Mouse (Mus musculus) megakaryocyte-erythroid progenitor cell, adult 5-6 weeks (primary cell): Measurements from ENCODE around the gene Mptx2. TPM values are rescaled to one million over a fixed set of nuclear protein-coding genes. Genes with fewer than 3 reads are reported as not detected.
"Not testable (repeated sequence)": the region's sequence is repeated elsewhere in the genome, so short reads cannot be mapped to it uniquely, and the experiment has no call there.

Experiments
- ATAC-seq: replicated peaks from 2 replicates; pipeline ENCODE4 v1.8.0; 2016; ENCODE audit warnings: mild to moderate bottlenecking, inconsistent platforms; ENCODE audit not compliant: severe bottlenecking, poor library complexity, low FRiP score, low TSS enrichment
- total RNA-seq, 2 experiments: library from RNA; stranded (forward) in 1 of 2; stranded (reverse) in 1 of 2; fragments of 200-1000, 215-1000 nt in 1 of 2; fragments of >200 nt in 1 of 2; fragmentation: Nextera tagmentation in 1 of 2; gene quantifications; 2 replicates each; pipeline ENCODE4 v1.2.3; 2014 to 2017

The Mptx2 gene
- total RNA-seq (2014; fragmentation: Nextera tagmentation) = not detected in 2 replicates
- total RNA-seq (2017) = not detected in 2 replicates

GRCm38 (mm10) chr1:173277677-173278076 is at the start of gene Mptx2:
Gene Mptx2, minus strand, starts transcription at chr1:173277777.
- ATAC-seq = no peak

GRCm38 (mm10) chr1:173326552-173326951 is 49.0 kb upstream of the Mptx2 start:
- ATAC-seq = no peak

GRCm38 (mm10) chr1:173325395-173325794 is 47.8 kb upstream of the Mptx2 start:
- ATAC-seq = peak; percentile 65

GRCm38 (mm10) chr1:173324961-173325360 is 47.4 kb upstream of the Mptx2 start:
- ATAC-seq = no peak

- ATAC-seq = 0 out of 2 replicates have a peak, but pooled peaks have one; percentile 53
Measured at GRCm38 (mm10) chr1:173323839-173324585, 46.4 kb upstream of the Mptx2 start.

- no peak for ATAC-seq
Measured at GRCm38 (mm10) chr1:173322249-173322627, 44.7 kb upstream of the Mptx2 start.

- no peak for ATAC-seq
Measured at GRCm38 (mm10) chr1:173321593-173322248, 44.1 kb upstream of the Mptx2 start.

GRCm38 (mm10) chr1:173317925-173318477 is 40.4 kb upstream of the Mptx2 start:
- peak; percentile 63 for ATAC-seq

GRCm38 (mm10) chr1:173315725-173316124 is 38.1 kb upstream of the Mptx2 start:
- no peak for ATAC-seq

- peak; percentile 38; the same call in 1 of the 2 replicates for ATAC-seq
Measured at GRCm38 (mm10) chr1:173313535-173314050, 36.0 kb upstream of the Mptx2 start.

GRCm38 (mm10) chr1:173302795-173303194 is 25.2 kb upstream of the Mptx2 start:
- ATAC-seq = not testable (repeated sequence)

GRCm38 (mm10) chr1:173265701-173266100 is 11.9 kb downstream of the Mptx2 start, which contains the start of gene Olfr418:
Gene Olfr418, plus strand, starts transcription at chr1:173266001.
- ATAC-seq = no peak

- no peak for ATAC-seq
Measured at GRCm38 (mm10) chr1:173249888-173250287, 27.7 kb downstream of the Mptx2 start.

GRCm38 (mm10) chr1:173237004-173237403 is 40.6 kb downstream of the Mptx2 start:
- 0 out of 2 replicates have a peak, but pooled peaks have one; percentile 34 for ATAC-seq

- 0 out of 2 replicates have a peak, but pooled peaks have one; percentile 30 for ATAC-seq
Measured at GRCm38 (mm10) chr1:173227081-173227480, 50.5 kb downstream of the Mptx2 start, which contains the start of gene Fcer1a. Gene Fcer1a, minus strand, starts transcription at chr1:173227214.

Other genes with a start within 250 kb of the Mptx2 start
- not detected in 2 replicates for gene Olfr1408, start 140.4 kb downstream of the Mptx2 start, total RNA-seq (2014; fragmentation: Nextera tagmentation)
- not detected in 2 replicates for gene Olfr1408, start 140.4 kb downstream of the Mptx2 start, total RNA-seq (2017)
- gene Olfr1406, start 87.1 kb downstream of the Mptx2 start, total RNA-seq (2014; fragmentation: Nextera tagmentation) = not detected in 2 replicates
- gene Olfr1406, start 87.1 kb downstream of the Mptx2 start, total RNA-seq (2017) = not detected in 2 replicates
- gene Olfr218, start 80.0 kb downstream of the Mptx2 start, total RNA-seq (2014; fragmentation: Nextera tagmentation) = not detected in 2 replicates
- not detected in 2 replicates for gene Olfr218, start 80.0 kb downstream of the Mptx2 start, total RNA-seq (2017)
- not detected in 2 replicates for gene Olfr1404, start 65.4 kb downstream of the Mptx2 start, total RNA-seq (2014; fragmentation: Nextera tagmentation)
- gene Olfr1404, start 65.4 kb downstream of the Mptx2 start, total RNA-seq (2017) = not detected in 2 replicates
- gene Fcer1a, start 50.6 kb downstream of the Mptx2 start, total RNA-seq (2014; fragmentation: Nextera tagmentation) = not detected in 2 replicates
- 2.8 TPM in 1 of 2 replicates, not detected in the other for gene Fcer1a, start 50.6 kb downstream of the Mptx2 start, total RNA-seq (2017)
- not detected in 2 replicates for gene Olfr418, start 11.8 kb downstream of the Mptx2 start, total RNA-seq (2014; fragmentation: Nextera tagmentation)
- not detected in 2 replicates for gene Olfr418, start 11.8 kb downstream of the Mptx2 start, total RNA-seq (2017)
- 0.70 and 1.1 TPM in 2 replicates for gene Ackr1, start 56.0 kb upstream of the Mptx2 start, total RNA-seq (2014; fragmentation: Nextera tagmentation)
- not detected in 2 replicates for gene Ackr1, start 56.0 kb upstream of the Mptx2 start, total RNA-seq (2017)
- gene Aim2, start 73.1 kb upstream of the Mptx2 start, total RNA-seq (2014; fragmentation: Nextera tagmentation) = 18.1 and 20.7 TPM in 2 replicates
- gene Aim2, start 73.1 kb upstream of the Mptx2 start, total RNA-seq (2017) = 17.9 and 23.6 TPM in 2 replicates
- not detected in 2 replicates for gene Cadm3, start 89.9 kb upstream of the Mptx2 start, total RNA-seq (2014; fragmentation: Nextera tagmentation)
- not detected in 2 replicates for gene Cadm3, start 89.9 kb upstream of the Mptx2 start, total RNA-seq (2017)
- 1.2 and 2.3 TPM in 2 replicates for gene Ifi206, start 213.3 kb upstream of the Mptx2 start, total RNA-seq (2014; fragmentation: Nextera tagmentation)
- not detected in 2 replicates for gene Ifi206, start 213.3 kb upstream of the Mptx2 start, total RNA-seq (2017)